Mouse (Mus musculus) midbrain, postnatal 0 days (tissue): Measurements from ENCODE around the gene Synj1. TPM values are rescaled to one million over a fixed set of nuclear protein-coding genes. Genes with fewer than 3 reads are reported as not detected.

Experiments
- ATAC-seq: fragments of 200-750 bp; cut with Nextera tagmentation; 2 replicates; pipeline ENCODE4 v1.8.0; 2017; ENCODE audit warnings: moderate number of reproducible peaks, mild to moderate bottlenecking, moderate TSS enrichment, moderate library complexity; ENCODE audit not compliant: low FRiP score
- DNase-seq: peaks from one replicate; pipeline ENCODE4 v3.0.0-alpha.2; 2015; ENCODE audit warnings: low spot score
- H3K27ac ChIP-seq: fragments of 300-500 bp; sonication (generic); 2 replicates; pipeline ENCODE4 v1.5.1; 2014; ENCODE audit warnings: low read depth, mild to moderate bottlenecking, low read length, mixed read lengths
- H3K27me3 ChIP-seq: fragments of 300-500 bp; sonication (generic); 2 replicates; pipeline ENCODE4 v1.6.1; 2014; ENCODE audit warnings: low read length, control low read depth, mixed read lengths; ENCODE audit not compliant: insufficient read depth
- H3K36me3 ChIP-seq: fragments of 300-500 bp; sonication (generic); 2 replicates; pipeline ENCODE4 v1.6.1; 2014; ENCODE audit warnings: low read length, control low read depth, mixed read lengths; ENCODE audit not compliant: insufficient read depth
- H3K4me1 ChIP-seq: fragments of 300-500 bp; sonication (generic); 2 replicates; pipeline ENCODE4 v1.6.1; 2014; ENCODE audit warnings: mild to moderate bottlenecking, control low read depth, antibody characterized with exemption, low read length, mixed read lengths; ENCODE audit not compliant: insufficient read depth
- H3K4me2 ChIP-seq: fragments of 300-500 bp; sonication (generic); 2 replicates; pipeline ENCODE4 v1.6.1; 2014; ENCODE audit warnings: low read depth, mild to moderate bottlenecking, low read length, mixed read lengths; ENCODE audit not compliant: poor library complexity, severe bottlenecking
- H3K4me3 ChIP-seq: fragments of 300-500 bp; sonication (generic); 2 replicates; pipeline ENCODE4 v1.5.1; 2014; ENCODE audit warnings: low read depth, mild to moderate bottlenecking, low read length, moderate library complexity
- H3K9ac ChIP-seq: fragments of 300-500 bp; sonication (generic); replicated peaks from 2 replicates; pipeline ENCODE4 v1.6.1; 2014; ENCODE audit warnings: mild to moderate bottlenecking, low read length, moderate library complexity, mixed read lengths; ENCODE audit not compliant: poor library complexity, severe bottlenecking
- H3K9me3 ChIP-seq: fragments of 300-500 bp; sonication (generic); 2 replicates; pipeline ENCODE4 v1.6.1; 2016; ENCODE audit warnings: low read length, control low read depth
- CTCF ChIP-seq: IDR thresholded peaks from 2 replicates; pipeline ENCODE4 v1.5.1; 2016; ENCODE audit warnings: antibody characterized with exemption, mild to moderate bottlenecking
- WGBS: fragments of 180-500 bp; shearing (Covaris S2); extraction: QIAGEN DNeasy Blood & Tissue Kit; methylation state at CpG from one replicate; pipeline ENCODE4 v1.1.7; 2014; 5-methylcytosine and 5-hydroxymethylcytosine counted together
- polyA plus RNA-seq: library from polyadenylated mRNA; unstranded; fragments of >200 nt; fragmentation: Nextera tagmentation; extraction: Ambion mirVana; gene quantifications from 2 replicates; pipeline ENCODE4 v1.2.1, GENCODE M21; 2015
- total RNA-seq: library from RNA; depleted of rRNA; stranded (reverse); fragments of >200 nt; gene quantifications from 2 replicates; pipeline ENCODE4 v1.2.3, GENCODE M21; 2014; rRNA removed

The Synj1 gene
- total RNA-seq, result 66.4 and 88.7 TPM in 2 replicates
- polyA plus RNA-seq, result 50.9 and 55.4 TPM in 2 replicates

- ATAC-seq, result peak; percentile 94
- WGBS, result under 1% methylated on average over 62 of the region's 66 CpGs
- TF ChIP-seq CTCF, result peak; percentile 27; the same call in 1 of the 2 replicates
These were observed at the start of gene Synj1 for GRCm38 (mm10) chr16:91011021-91011683. Gene Synj1 (minus strand): TSS chr16:91011308.

DNA sequence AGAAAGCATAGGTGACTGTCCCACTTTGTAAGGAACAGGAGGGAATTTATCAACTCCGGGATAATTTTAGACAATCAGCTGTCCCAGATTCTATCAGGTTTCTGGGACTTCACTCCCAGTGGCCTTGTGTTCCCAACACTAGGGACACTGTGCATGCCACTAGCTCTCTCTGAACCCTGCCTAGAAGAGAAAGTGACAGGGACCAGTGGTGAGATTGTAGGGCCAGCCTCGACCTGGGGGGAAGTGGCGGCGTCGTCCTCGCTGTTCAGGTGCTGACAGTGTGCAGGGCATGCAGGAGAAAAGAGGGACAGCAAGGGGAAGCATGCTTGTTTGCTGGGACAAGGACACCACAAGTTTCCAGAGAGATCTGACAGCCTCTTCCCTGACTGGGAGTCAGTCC is 46.6 kb upstream of the Synj1 start:
- 77% methylated on average over 6 of the region's 6 CpGs for whole genome bisulfite sequencing
- Histone ChIP-seq H3K27ac (no peak overlapping the region), H3K9ac (no peak overlapping the region), H3K4me2 (no peak overlapping the region), H3K36me3 (no peaks in the 10 kb centered on the region), H3K4me3 (no peak overlapping the region), H3K4me1 (no peaks in the 10 kb centered on the region), H3K27me3 (no peaks in the 10 kb centered on the region), H3K9me3 (no peaks in the 10 kb centered on the region)
- DNase-seq (no peak), ATAC-seq (no peak)
- no peak for TF ChIP-seq CTCF

More at GRCm38 (mm10) chr16:91011021-91011683, at the start of gene Synj1:
- H3K9ac ChIP-seq, result peak within 1 kb of the TSS; percentile 73
- peaks cover 14% of the 10 kb centered on the region for H3K36me3 ChIP-seq
- peak within 1 kb of the TSS; percentile 67 for H3K4me2 ChIP-seq
- H3K4me3 ChIP-seq, result peak within 1 kb of the TSS; percentile 87
- no peaks in the 10 kb centered on the region for H3K27me3 ChIP-seq
- peak; percentile 95 for DNase-seq
- H3K9me3 ChIP-seq, result no peaks in the 10 kb centered on the region
- H3K4me1 ChIP-seq, result peaks cover 5% of the 10 kb centered on the region; the same call in 1 of the 2 replicates
- H3K27ac ChIP-seq, result peak within 1 kb of the TSS; percentile 95

GRCm38 (mm10) chr16:91057261-91057660 is 46.2 kb upstream of the Synj1 start:
- no peaks in the 10 kb centered on the region for H3K4me1 ChIP-seq
- 95% methylated on average over 4 of the region's 4 CpGs for WGBS
- H3K9me3 ChIP-seq, result no peaks in the 10 kb centered on the region
- H3K27me3 ChIP-seq, result no peaks in the 10 kb centered on the region
- no peak for TF ChIP-seq CTCF
- ATAC-seq, result no peak
- no peak overlapping the region for H3K9ac ChIP-seq
- no peaks in the 10 kb centered on the region for H3K36me3 ChIP-seq
- H3K27ac ChIP-seq, result no peak overlapping the region
- no peak overlapping the region for H3K4me3 ChIP-seq
- H3K4me2 ChIP-seq, result no peak overlapping the region
- no peak for DNase-seq

DNA sequence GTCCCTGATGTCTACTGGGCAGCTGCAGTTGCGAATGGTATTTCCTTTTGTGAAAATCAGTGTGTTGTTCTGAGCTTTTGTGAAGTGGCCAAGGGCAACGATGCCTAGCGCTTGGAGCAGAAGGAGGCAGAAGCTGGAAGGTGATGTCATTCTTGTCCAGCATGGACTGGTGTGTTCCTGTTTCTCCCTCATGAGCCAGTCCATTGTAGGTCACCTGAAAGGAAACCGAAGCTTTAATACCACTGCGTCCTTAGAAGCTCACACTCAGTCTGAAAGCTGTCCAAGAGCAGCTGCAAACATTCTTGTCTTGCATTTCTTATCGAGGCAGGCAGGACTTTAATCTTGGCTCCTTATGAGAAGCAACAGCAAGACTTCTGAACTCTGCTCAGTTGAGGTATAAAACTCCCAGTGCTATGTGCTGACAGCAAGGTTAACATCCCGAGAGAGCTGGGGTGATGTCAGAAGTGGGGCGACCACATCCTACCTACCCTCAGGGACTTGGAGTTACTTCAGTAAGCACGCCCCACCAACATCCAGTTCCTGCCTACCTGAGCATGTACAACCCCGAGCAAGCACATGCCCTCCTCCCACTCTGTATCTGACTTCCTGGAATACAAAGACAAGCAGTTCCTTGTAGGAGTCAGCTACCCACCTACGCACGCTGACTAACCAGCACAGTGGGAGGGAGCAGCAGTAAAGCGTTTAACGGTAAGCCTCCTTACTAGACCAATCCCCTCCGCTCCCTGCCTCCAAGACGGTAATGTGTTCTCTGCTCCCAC is 45.1 kb upstream of the Synj1 start:
- Histone ChIP-seq H3K9me3 (no peaks in the 10 kb centered on the region), H3K27ac (no peak overlapping the region), H3K4me2 (no peak overlapping the region), H3K9ac (no peak overlapping the region), H3K36me3 (no peaks in the 10 kb centered on the region), H3K27me3 (no peaks in the 10 kb centered on the region), H3K4me3 (no peak overlapping the region), H3K4me1 (no peaks in the 10 kb centered on the region)
- ATAC-seq, result no peak
- no peak for DNase-seq
- WGBS, result 57% methylated on average over 16 of the region's 16 CpGs
- no peak for TF ChIP-seq CTCF

- no peak for TF ChIP-seq CTCF
- no peaks in the 10 kb centered on the region for H3K9me3 ChIP-seq
- no peaks in the 10 kb centered on the region for H3K27me3 ChIP-seq
- no peak overlapping the region for H3K4me2 ChIP-seq
- WGBS, result 85% methylated on average over 5 of the region's 5 CpGs
- no peak overlapping the region for H3K27ac ChIP-seq
- H3K4me1 ChIP-seq, result no peaks in the 10 kb centered on the region
- H3K9ac ChIP-seq, result no peak overlapping the region
- DNase-seq (no peak), ATAC-seq (no peak)
- H3K4me3 ChIP-seq, result no peak overlapping the region
- H3K36me3 ChIP-seq, result no peaks in the 10 kb centered on the region
These were observed 44.0 kb upstream of the Synj1 start for GRCm38 (mm10) chr16:91055150-91055549.

DNA sequence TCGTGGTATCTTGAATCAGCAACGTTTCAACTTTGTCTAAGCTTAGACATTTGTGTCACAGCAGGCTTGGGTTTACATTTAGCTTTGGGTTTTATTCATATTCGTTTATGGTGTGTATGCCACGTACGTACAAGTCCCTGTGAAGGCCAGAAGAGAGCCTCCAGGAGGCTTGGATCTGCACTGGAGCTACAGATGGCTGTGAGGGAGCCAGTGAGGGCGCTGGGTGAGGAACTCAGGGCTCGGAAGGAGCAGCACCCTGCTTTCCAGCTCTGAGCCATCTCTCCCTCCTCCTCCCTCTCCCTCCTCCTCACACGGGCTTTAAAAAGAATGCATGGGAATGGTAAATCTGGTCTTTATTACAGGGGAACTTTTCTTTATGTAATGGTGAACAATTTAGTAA is 42.5 kb upstream of the Synj1 start:
- ATAC-seq, result no peak
- H3K27me3 ChIP-seq, result no peaks in the 10 kb centered on the region

More for the DNA sequence above, 42.5 kb upstream of the Synj1 start:
- Histone ChIP-seq H3K4me3 (no peak overlapping the region), H3K27ac (no peak overlapping the region), H3K36me3 (no peaks in the 10 kb centered on the region), H3K9me3 (no peaks in the 10 kb centered on the region), H3K4me1 (no peaks in the 10 kb centered on the region), H3K9ac (no peak overlapping the region), H3K4me2 (no peak overlapping the region)
- no peak for TF ChIP-seq CTCF
- 51% methylated on average over 8 of the region's 8 CpGs for WGBS
- no peak for DNase-seq
